ENCODE assay signal across 14 mouse cellular contexts in genomic region chr12:72303624-72304346, GRCm38 (mm10).
A peak's percentile ranks its signal among the peaks of the same experiment; 100 is the strongest.
DNase-seq lines count a peak whose midpoint lies in the region; ATAC-seq and TF ChIP-seq lines count a peak whose summit lies in the region.
"Had no signal": no experiment of that assay in that cellular context is flagged by ENCODE, and none has a peak within 500 bp of the region (broad histone marks: within the 10 kb centered on the region; RNA-seq: fewer than 3 reads in every experiment).

No protein-coding gene starts in this region.

- ATAC-seq in forebrain, embryonic 11.5 days (replicated peaks; ENCODE audit: low FRiP score), result no peak
- ATAC-seq in forebrain, postnatal 0 days, result no peak
- ATAC-seq in neural tube, embryonic 15.5 days (ENCODE audit: low FRiP score), result no peak
- ATAC-seq in hindbrain, embryonic 12.5 days (ENCODE audit: low FRiP score), result no peak; the same call in 1 of the 2 replicates

- H3K9ac ChIP-seq in forebrain, embryonic 11.5 days (ENCODE audit: low read length), result no peak overlapping the region
- no peak overlapping the region for H3K9ac ChIP-seq in forebrain, postnatal 0 days
- H3K9ac ChIP-seq in neural tube, embryonic 15.5 days (replicated peaks), result no peak overlapping the region
- H3K9ac ChIP-seq in hindbrain, embryonic 12.5 days, result no peak overlapping the region; the same call in 1 of the 2 replicates

- H3K4me2 ChIP-seq in forebrain, embryonic 11.5 days (ENCODE audit: low read depth, low read length, severe bottlenecking), result 0 out of 2 replicates have a peak overlapping the region, but pooled peaks have one; percentile 12
- H3K4me2 ChIP-seq in forebrain, postnatal 0 days (ENCODE audit: low read depth), result no peak overlapping the region
- no peak overlapping the region for H3K4me2 ChIP-seq in neural tube, embryonic 15.5 days
- H3K4me2 ChIP-seq in hindbrain, embryonic 12.5 days (replicated peaks), result peak overlapping the region; percentile 9

- H3K27me3 ChIP-seq in forebrain, embryonic 11.5 days (ENCODE audit: control insufficient read depth, insufficient read depth, low read length), result no peaks in the 10 kb centered on the region
- H3K27me3 ChIP-seq in forebrain, postnatal 0 days (ENCODE audit: insufficient read depth, low read length), result no peaks in the 10 kb centered on the region
- no peaks in the 10 kb centered on the region for H3K27me3 ChIP-seq in neural tube, embryonic 15.5 days (replicated peaks)
- no peaks in the 10 kb centered on the region for H3K27me3 ChIP-seq in hindbrain, embryonic 12.5 days

- no peak overlapping the region for H3K4me3 ChIP-seq in forebrain, embryonic 11.5 days (ENCODE audit: low read depth, low read length)
- H3K4me3 ChIP-seq in forebrain, postnatal 0 days (ENCODE audit: low read depth, low read length), result no peak overlapping the region
- no peak overlapping the region for H3K4me3 ChIP-seq in neural tube, embryonic 15.5 days (replicated peaks)
- no peak overlapping the region; the same call in 1 of the 2 replicates for H3K4me3 ChIP-seq in hindbrain, embryonic 12.5 days

- H3K36me3 ChIP-seq in forebrain, embryonic 11.5 days (ENCODE audit: control insufficient read depth, insufficient read depth, low read length), result no peaks in the 10 kb centered on the region
- peaks cover 20% of the 10 kb centered on the region; the same call in 1 of the 2 replicates for H3K36me3 ChIP-seq in forebrain, postnatal 0 days (ENCODE audit: insufficient read depth)
- H3K36me3 ChIP-seq in neural tube, embryonic 15.5 days, result peaks cover 5% of the 10 kb centered on the region; the same call in 1 of the 2 replicates
- H3K36me3 ChIP-seq in hindbrain, embryonic 12.5 days, result peaks cover 4% of the 10 kb centered on the region; the same call in 1 of the 2 replicates

- no peak for TF ChIP-seq CTCF in forebrain, postnatal 0 days (IDR thresholded peaks at IDR 0.05; ENCODE audit: low read depth)

- WGBS in forebrain, embryonic 11.5 days, result 76% methylated on average over 37 of the region's 37 CpGs
- WGBS in forebrain, postnatal 0 days, result 81% methylated on average over 37 of the region's 37 CpGs
- WGBS in neural tube, embryonic 15.5 days, result 75% methylated on average over 37 of the region's 37 CpGs
- 63% methylated on average over 37 of the region's 37 CpGs for WGBS in hindbrain, embryonic 12.5 days

- no peaks in the 10 kb centered on the region for H3K9me3 ChIP-seq in forebrain, embryonic 11.5 days (ENCODE audit: control insufficient read depth, low read length)
- no peaks in the 10 kb centered on the region for H3K9me3 ChIP-seq in forebrain, postnatal 0 days (ENCODE audit: low read length)
- H3K9me3 ChIP-seq in neural tube, embryonic 15.5 days (replicated peaks), result no peaks in the 10 kb centered on the region
- H3K9me3 ChIP-seq in hindbrain, embryonic 12.5 days (replicated peaks), result no peaks in the 10 kb centered on the region

- peak; percentile 54 for DNase-seq in forebrain, embryonic 11.5 days (ENCODE audit: low spot score)
- DNase-seq in forebrain, postnatal 0 days, result no peak
- peak; percentile 32 for DNase-seq in neural tube, embryonic 10.5 days (ENCODE audit: extremely low spot score, low spot score)
- DNase-seq in kidney, postnatal 25 days, result no peak
- no peak for DNase-seq in urinary bladder, postnatal 4 days (ENCODE audit: low spot score in 2 of 2)
- no peak for DNase-seq in thymus, postnatal 4 days
- DNase-seq: B cell, adult 2 months; cerebellum, adult 8-10 months; heart, postnatal 4 days; lung, adult 18-20 months; right cerebral cortex, adult 18-20 months; thymus, adult 18-20 months had no signal

- peaks cover 5% of the 10 kb centered on the region for H3K4me1 ChIP-seq in forebrain, embryonic 11.5 days (replicated peaks; ENCODE audit: control insufficient read depth, insufficient read depth, low read length)
- H3K4me1 ChIP-seq in forebrain, postnatal 0 days (ENCODE audit: insufficient read depth), result peaks cover 8% of the 10 kb centered on the region
- peaks cover 24% of the 10 kb centered on the region for H3K4me1 ChIP-seq in neural tube, embryonic 15.5 days
- H3K4me1 ChIP-seq in hindbrain, embryonic 12.5 days, result peaks cover 32% of the 10 kb centered on the region

- H3K27ac ChIP-seq in forebrain, embryonic 11.5 days (ENCODE audit: low read depth, low read length), result no peak overlapping the region
- H3K27ac ChIP-seq in forebrain, postnatal 0 days (ENCODE audit: low read depth, low read length), result no peak overlapping the region
- no peak overlapping the region for H3K27ac ChIP-seq in neural tube, embryonic 15.5 days (replicated peaks)
- peak overlapping the region; percentile 9; the same call in 1 of the 2 replicates for H3K27ac ChIP-seq in hindbrain, embryonic 12.5 days

Comparison
In these comparisons a context has a peak if more than half of its experiments do, and no peak if none do; other contexts are left out.
1. DNase-seq: peak in forebrain, embryonic 11.5 days (single experiment) and neural tube, embryonic 10.5 days (single experiment); none in forebrain, postnatal 0 days (single experiment), kidney, postnatal 25 days (0 of 2), urinary bladder, postnatal 4 days (0 of 2) and thymus, postnatal 4 days (single experiment).
2. H3K4me2 ChIP-seq: peak in forebrain, embryonic 11.5 days (single experiment) and hindbrain, embryonic 12.5 days (single experiment); none in forebrain, postnatal 0 days (single experiment) and neural tube, embryonic 15.5 days (single experiment).